Mouse (Mus musculus) embryo, embryonic 11.5 days (tissue): ENCODE data around the gene Ska3.

Experiments
- DNase-seq: peaks from one replicate; pipeline ENCODE4 v3.0.0-alpha.2; 2012; ENCODE audit warnings: low read depth, low spot score

The Ska3 gene

GRCm38 (mm10) chr14:57797551-57797950, 28.4 kb downstream of the Ska3 start:
- DNase-seq: no peak

GRCm38 (mm10) chr14:57791171-57791570, 34.8 kb downstream of the Ska3 start:
- DNase-seq: no peak

- no peak for DNase-seq
Measured at GRCm38 (mm10) chr14:57789759-57790158, 36.2 kb downstream of the Ska3 start.

GRCm38 (mm10) chr14:57789311-57789710, 36.7 kb downstream of the Ska3 start:
- no peak for DNase-seq

- no peak for DNase-seq
Measured at GRCm38 (mm10) chr14:57787406-57787805, 38.6 kb downstream of the Ska3 start.

- DNase-seq: no peak
Measured at GRCm38 (mm10) chr14:57772157-57772815, 53.7 kb downstream of the Ska3 start.

- DNase-seq: no peak
Measured at GRCm38 (mm10) chr14:57769102-57769501, 56.9 kb downstream of the Ska3 start.

GRCm38 (mm10) chr14:57760447-57761412, 65.3 kb downstream of the Ska3 start:
- DNase-seq: no peak

GRCm38 (mm10) chr14:57758237-57758636, 67.7 kb downstream of the Ska3 start, which contains the start of gene Lats2:
TSS of gene Lats2 (minus strand) at chr14:57758388.
- no peak for DNase-seq
